Mouse (Mus musculus): ENCODE measurements around the gene Spdl1. TPM values are rescaled to one million over a fixed set of nuclear protein-coding genes. Genes with fewer than 3 reads are reported as not detected.

The Spdl1 gene
- total and polyA plus RNA-seq, 2 experiments from 2014 or later, result 1.4 to 3.7 TPM

GRCm38 (mm10) chr11:34840283-34840682, 6.8 kb upstream of the Spdl1 start:
- H3K4me3 ChIP-seq (ENCODE audit: low read depth, low read length), result no peak overlapping the region
- H3K4me1 ChIP-seq (ENCODE audit: insufficient read depth), result no peaks in the 10 kb centered on the region
- no peak overlapping the region for H3K4me2 ChIP-seq (ENCODE audit: low read depth)
- H3K9me3 ChIP-seq (ENCODE audit: low read length), result no peaks in the 10 kb centered on the region
- no peak for DNase-seq
- no peak overlapping the region for H3K9ac ChIP-seq
- H3K27ac ChIP-seq (ENCODE audit: low read depth, low read length), result no peak overlapping the region
- WGBS, result 40% methylated on average over 5 of the region's 5 CpGs
- no peaks in the 10 kb centered on the region for H3K36me3 ChIP-seq (ENCODE audit: insufficient read depth)
- TF ChIP-seq CTCF (IDR thresholded peaks at IDR 0.05; ENCODE audit: low read depth), result no peak
- no peak for ATAC-seq
- no peaks in the 10 kb centered on the region for H3K27me3 ChIP-seq (ENCODE audit: insufficient read depth, low read length)

GRCm38 (mm10) chr11:34839051-34839450, 5.6 kb upstream of the Spdl1 start:
- no peak for DNase-seq

GRCm38 (mm10) chr11:34836272-34836671, 2.8 kb upstream of the Spdl1 start:
- Histone ChIP-seq H3K27me3 (ENCODE audit: insufficient read depth, low read length) (no peaks in the 10 kb centered on the region), H3K9ac (no peak overlapping the region), H3K27ac (ENCODE audit: low read depth, low read length) (no peak overlapping the region), H3K9me3 (ENCODE audit: low read length) (no peaks in the 10 kb centered on the region), H3K4me1 (ENCODE audit: insufficient read depth) (peaks cover 3% of the 10 kb centered on the region; the same call in 1 of the 2 replicates), H3K4me3 (ENCODE audit: low read depth, low read length) (no peak overlapping the region), H3K36me3 (ENCODE audit: insufficient read depth) (no peaks in the 10 kb centered on the region), H3K4me2 (ENCODE audit: low read depth) (no peak overlapping the region)
- peak; percentile 27 for DNase-seq
- TF ChIP-seq CTCF (IDR thresholded peaks at IDR 0.05; ENCODE audit: low read depth), result peak; percentile 51
- ATAC-seq, result no peak
- WGBS, result 42% methylated on average over 2 of the region's 2 CpGs

More at GRCm38 (mm10) chr11:34839051-34839450, 5.6 kb upstream of the Spdl1 start:
- TF ChIP-seq CTCF (IDR thresholded peaks at IDR 0.05; ENCODE audit: low read depth), result no peak
- Histone ChIP-seq H3K9ac (no peak overlapping the region), H3K27ac (ENCODE audit: low read depth, low read length) (no peak overlapping the region), H3K4me2 (ENCODE audit: low read depth) (no peak overlapping the region), H3K36me3 (ENCODE audit: insufficient read depth) (no peaks in the 10 kb centered on the region), H3K4me3 (ENCODE audit: low read depth, low read length) (no peak overlapping the region), H3K4me1 (ENCODE audit: insufficient read depth) (peaks cover under 1% of the 10 kb centered on the region; the same call in 1 of the 2 replicates), H3K27me3 (ENCODE audit: insufficient read depth, low read length) (no peaks in the 10 kb centered on the region), H3K9me3 (ENCODE audit: low read length) (no peaks in the 10 kb centered on the region)
- no peak for ATAC-seq
- WGBS, result 66% methylated on average over 4 of the region's 4 CpGs

GRCm38 (mm10) chr11:34832678-34833077, 763 bp downstream of the Spdl1 start:
- no peak for TF ChIP-seq CTCF (IDR thresholded peaks at IDR 0.05; ENCODE audit: low read depth)
- H3K27ac ChIP-seq (ENCODE audit: low read depth, low read length), result no peak overlapping the region
- peak overlapping the region; percentile 92 for H3K4me2 ChIP-seq (ENCODE audit: low read depth)
- ATAC-seq (no peak), DNase-seq (no peak)
- peak overlapping the region; percentile 62 for H3K4me3 ChIP-seq (ENCODE audit: low read depth, low read length)
- H3K27me3 ChIP-seq (ENCODE audit: insufficient read depth, low read length), result no peaks in the 10 kb centered on the region
- 13% methylated on average over 4 of the region's 5 CpGs for WGBS
- H3K9me3 ChIP-seq (ENCODE audit: low read length), result no peaks in the 10 kb centered on the region
- H3K9ac ChIP-seq, result peak overlapping the region; percentile 1; the same call in 1 of the 2 replicates
- H3K36me3 ChIP-seq (ENCODE audit: insufficient read depth), result 0 out of 2 replicates have a peak, but pooled peaks cover 5% of the 10 kb centered on the region
- peaks cover 3% of the 10 kb centered on the region; the same call in 1 of the 2 replicates for H3K4me1 ChIP-seq (ENCODE audit: insufficient read depth)

- Histone ChIP-seq H3K27me3 (ENCODE audit: insufficient read depth, low read length) (no peaks in the 10 kb centered on the region), H3K27ac (ENCODE audit: low read depth, low read length) (no peak overlapping the region), H3K36me3 (ENCODE audit: insufficient read depth) (0 out of 2 replicates have a peak, but pooled peaks cover 5% of the 10 kb centered on the region), H3K4me2 (ENCODE audit: low read depth) (no peak overlapping the region), H3K9ac (no peak overlapping the region), H3K9me3 (ENCODE audit: low read length) (no peaks in the 10 kb centered on the region), H3K4me1 (ENCODE audit: insufficient read depth) (no peaks in the 10 kb centered on the region), H3K4me3 (ENCODE audit: low read depth, low read length) (no peak overlapping the region)
- 96% methylated on average over 3 of the region's 3 CpGs for WGBS
- no peak for TF ChIP-seq CTCF (IDR thresholded peaks at IDR 0.05; ENCODE audit: low read depth)
- no peak for DNase-seq
- no peak for ATAC-seq
Measured at GRCm38 (mm10) chr11:34827803-34828202, 5.6 kb downstream of the Spdl1 start.

GRCm38 (mm10) chr11:34826940-34827339, 6.5 kb downstream of the Spdl1 start:
- Histone ChIP-seq H3K9me3 (ENCODE audit: low read length) (no peaks in the 10 kb centered on the region), H3K27me3 (ENCODE audit: insufficient read depth, low read length) (no peaks in the 10 kb centered on the region), H3K4me2 (ENCODE audit: low read depth) (no peak overlapping the region), H3K36me3 (ENCODE audit: insufficient read depth) (0 out of 2 replicates have a peak, but pooled peaks cover 5% of the 10 kb centered on the region), H3K4me1 (ENCODE audit: insufficient read depth) (no peaks in the 10 kb centered on the region), H3K4me3 (ENCODE audit: low read depth, low read length) (no peak overlapping the region), H3K9ac (no peak overlapping the region), H3K27ac (ENCODE audit: low read depth, low read length) (no peak overlapping the region)
- 93% methylated on average over 2 of the region's 2 CpGs for WGBS
- DNase-seq (no peak), ATAC-seq (no peak)
- TF ChIP-seq CTCF (IDR thresholded peaks at IDR 0.05; ENCODE audit: low read depth), result no peak

- TF ChIP-seq CTCF (IDR thresholded peaks at IDR 0.05; ENCODE audit: low read depth), result no peak
- 95% methylated on average over 4 of the region's 4 CpGs for WGBS
- H3K27ac ChIP-seq (ENCODE audit: low read depth, low read length), result no peak overlapping the region
- 0 out of 2 replicates have a peak, but pooled peaks cover 2% of the 10 kb centered on the region for H3K36me3 ChIP-seq (ENCODE audit: insufficient read depth)
- H3K9ac ChIP-seq, result no peak overlapping the region
- no peaks in the 10 kb centered on the region for H3K9me3 ChIP-seq (ENCODE audit: low read length)
- no peak overlapping the region for H3K4me2 ChIP-seq (ENCODE audit: low read depth)
- H3K4me1 ChIP-seq (ENCODE audit: insufficient read depth), result no peaks in the 10 kb centered on the region
- no peaks in the 10 kb centered on the region for H3K27me3 ChIP-seq (ENCODE audit: insufficient read depth, low read length)
- DNase-seq (no peak), ATAC-seq (no peak)
- no peak overlapping the region for H3K4me3 ChIP-seq (ENCODE audit: low read depth, low read length)
Measured at GRCm38 (mm10) chr11:34824791-34825190, 8.7 kb downstream of the Spdl1 start.
